24 mouse cellular contexts compared by ENCODE assay signal in the genomic region with DNA sequence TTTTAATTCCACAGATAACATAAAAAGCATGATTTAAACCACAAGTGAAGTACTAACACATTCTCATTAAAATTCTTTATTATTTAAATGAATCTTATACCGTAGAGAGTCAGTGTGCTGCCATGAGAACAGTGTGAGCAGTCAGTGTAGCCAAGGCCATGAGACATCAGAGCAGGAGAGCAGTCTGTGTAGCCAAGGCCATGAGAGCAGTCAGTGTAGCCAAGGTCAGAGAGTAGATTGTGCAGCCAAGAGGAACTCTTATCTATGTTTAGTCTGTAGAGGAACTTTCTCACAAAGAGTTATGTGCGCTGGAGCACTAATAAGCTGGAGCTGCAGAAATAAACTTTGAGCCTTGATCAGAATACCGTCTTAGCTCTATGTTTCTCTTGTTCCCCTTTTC. TPM values are rescaled to one million over a fixed set of nuclear protein-coding genes. Genes with fewer than 3 reads are reported as not detected.
DNase-seq lines count a peak whose midpoint lies in the region; TF ChIP-seq lines count a peak whose summit lies in the region.
"Had no signal": no experiment of that assay in that cellular context is flagged by ENCODE, and none has a peak within 500 bp of the region (broad histone marks: within the 10 kb centered on the region; RNA-seq: fewer than 3 reads in every experiment).

No protein-coding gene starts in this region.

- no peaks in the 10 kb centered on the region for H3K4me1 ChIP-seq in liver, adult 2 months (ENCODE audit: control insufficient read depth, insufficient read depth, low read length)
- H3K4me1 ChIP-seq: embryonic facial prominence, embryonic 10.5 days; heart, embryonic 13.5 days; hindbrain, embryonic 10.5 days; intestine, embryonic 15.5 days had no signal

- H3K79me2 ChIP-seq in liver, adult 2 months (ENCODE audit: control insufficient read depth, insufficient read depth, low read length) = no peaks in the 10 kb centered on the region

- no peaks in the 10 kb centered on the region for H3K27me3 ChIP-seq in liver, adult 2 months (ENCODE audit: control insufficient read depth, insufficient read depth, low read length)
- H3K27me3 ChIP-seq: heart, embryonic 13.5 days; intestine, embryonic 15.5 days had no signal

- H3K36me3 ChIP-seq in liver, adult 2 months (ENCODE audit: control insufficient read depth, insufficient read depth, low read length) = no peaks in the 10 kb centered on the region
- H3K36me3 ChIP-seq: embryonic facial prominence, embryonic 10.5 days; heart, embryonic 13.5 days; hindbrain, embryonic 10.5 days; intestine, embryonic 15.5 days had no signal

- H3K9ac ChIP-seq in liver, adult 2 months (ENCODE audit: low read depth, low read length) = no peak overlapping the region
- H3K9ac ChIP-seq: heart, embryonic 13.5 days; hindbrain, embryonic 14.5 days; intestine, embryonic 15.5 days had no signal

- H3K4me3 ChIP-seq in liver, adult 2 months (ENCODE audit: insufficient read depth, low read depth, low read length) = no peak overlapping the region
- H3K4me3 ChIP-seq: embryonic facial prominence, embryonic 10.5 days; gastrocnemius, adult 2 months; heart, embryonic 13.5 days; hindbrain, embryonic 10.5 days; intestine, embryonic 15.5 days had no signal

- intact Hi-C loops in heart, postnatal 14 days (cut with DNase I) = no loop called here

- WGBS in liver, adult 2 months = 62% methylated on average over 3 of the region's 3 CpGs

- no peak for TF ChIP-seq POLR2A in liver, adult 2 months (IDR thresholded peaks at IDR 0.05; ENCODE audit: extremely low read depth, insufficient read depth, low read length)

- no peak for TF ChIP-seq CTCF in liver, adult 2 months (IDR thresholded peaks at IDR 0.05; ENCODE audit: low read depth, low read length)

- no peak overlapping the region for H3K27ac ChIP-seq in liver, adult 2 months (replicated peaks; ENCODE audit: insufficient read depth, low read depth, low read length)
- H3K27ac ChIP-seq: embryonic facial prominence, embryonic 10.5 days; gastrocnemius, adult 2 months; heart, embryonic 13.5 days; hindbrain, embryonic 10.5 days; hindbrain, embryonic 14.5 days; intestine, embryonic 15.5 days had no signal

- DNase-seq in heart, adult 11 months = peak; percentile 90
- DNase-seq in heart, postnatal 14 days = no peak
- peak; percentile 56 for DNase-seq in liver, adult 2 months (ENCODE audit: extremely low read depth, low read depth, low spot score)
- DNase-seq in liver = no peak
- peak; percentile 70 for DNase-seq in adrenal gland, adult 8-10 months
- peak; percentile 44 for DNase-seq in testis, postnatal 10 days (ENCODE audit: low spot score)
- no peak for DNase-seq in layer of hippocampus, adult 9-10 months (ENCODE audit: low spot score)
- no peak for DNase-seq in urinary bladder, adult 18-20 months (ENCODE audit: low spot score in 2 of 2)
- DNase-seq: cerebellum, adult 2 months; cerebellum, postnatal 10 days; gastrocnemius, adult 2 months; gastrocnemius, postnatal 25 days had no signal

RNA-seq across cellular contexts. Expression of gene Vmn2r15, which starts 2.8 kb away (rescaled TPM):
- not detected for total RNA-seq in heart, postnatal 14 days (2021)
- not detected in 2 replicates for total RNA-seq in liver, adult 2 months (2014; rRNA removed)
- polyA plus RNA-seq in liver, adult 2 months (2012; rRNA removed) = not detected in 2 replicates
- under 1 TPM in 1 of 4 experiments, not detected in 3; 0.08 TPM for total RNA-seq in adrenal gland, adult 8-10 months (2022)
- total RNA-seq: adrenal gland, adult 18-20 months; gastrocnemius, adult 2 months; gastrocnemius, postnatal 25 days; granulocyte monocyte progenitor cell, adult 5-6 weeks; MEL had no signal
- polyA plus RNA-seq: C2C12; cerebellum, adult 2 months; embryonic facial prominence, embryonic 10.5 days; embryonic facial prominence, embryonic 14.5 days; forebrain, embryonic 14.5 days; heart, embryonic 13.5 days; heart, postnatal 0 days; hindbrain, embryonic 10.5 days; hindbrain, embryonic 14.5 days; intestine, embryonic 15.5 days had no signal

RNA-seq across cellular contexts. Expression of gene Vmn2r16, which starts 35.3 kb away (rescaled TPM):
- not detected for total RNA-seq in heart, postnatal 14 days (2021)
- total RNA-seq in liver, adult 2 months (2014; rRNA removed) = not detected in 2 replicates
- polyA plus RNA-seq in liver, adult 2 months (2012; rRNA removed) = not detected in 2 replicates
- under 1 TPM in 1 of 4 experiments, not detected in 3; 0.06 TPM for total RNA-seq in adrenal gland, adult 8-10 months (2022)
- total RNA-seq: adrenal gland, adult 18-20 months; gastrocnemius, adult 2 months; gastrocnemius, postnatal 25 days; granulocyte monocyte progenitor cell, adult 5-6 weeks; MEL had no signal
- polyA plus RNA-seq: C2C12; cerebellum, adult 2 months; embryonic facial prominence, embryonic 10.5 days; embryonic facial prominence, embryonic 14.5 days; forebrain, embryonic 14.5 days; heart, embryonic 13.5 days; heart, postnatal 0 days; hindbrain, embryonic 10.5 days; hindbrain, embryonic 14.5 days; intestine, embryonic 15.5 days had no signal

Comparison
In these comparisons a context has a peak if more than half of its experiments do, and no peak if none do; other contexts are left out.
1. DNase-seq: peak in heart, adult 11 months (single experiment), liver, adult 2 months (single experiment), adrenal gland, adult 8-10 months (single experiment) and testis, postnatal 10 days (single experiment); none in heart, postnatal 14 days (0 of 2), liver (single experiment), layer of hippocampus, adult 9-10 months (single experiment) and urinary bladder, adult 18-20 months (0 of 2).